Mouse (Mus musculus): Measurements from ENCODE around the gene Zfp358.

The Zfp358 gene

DNA sequence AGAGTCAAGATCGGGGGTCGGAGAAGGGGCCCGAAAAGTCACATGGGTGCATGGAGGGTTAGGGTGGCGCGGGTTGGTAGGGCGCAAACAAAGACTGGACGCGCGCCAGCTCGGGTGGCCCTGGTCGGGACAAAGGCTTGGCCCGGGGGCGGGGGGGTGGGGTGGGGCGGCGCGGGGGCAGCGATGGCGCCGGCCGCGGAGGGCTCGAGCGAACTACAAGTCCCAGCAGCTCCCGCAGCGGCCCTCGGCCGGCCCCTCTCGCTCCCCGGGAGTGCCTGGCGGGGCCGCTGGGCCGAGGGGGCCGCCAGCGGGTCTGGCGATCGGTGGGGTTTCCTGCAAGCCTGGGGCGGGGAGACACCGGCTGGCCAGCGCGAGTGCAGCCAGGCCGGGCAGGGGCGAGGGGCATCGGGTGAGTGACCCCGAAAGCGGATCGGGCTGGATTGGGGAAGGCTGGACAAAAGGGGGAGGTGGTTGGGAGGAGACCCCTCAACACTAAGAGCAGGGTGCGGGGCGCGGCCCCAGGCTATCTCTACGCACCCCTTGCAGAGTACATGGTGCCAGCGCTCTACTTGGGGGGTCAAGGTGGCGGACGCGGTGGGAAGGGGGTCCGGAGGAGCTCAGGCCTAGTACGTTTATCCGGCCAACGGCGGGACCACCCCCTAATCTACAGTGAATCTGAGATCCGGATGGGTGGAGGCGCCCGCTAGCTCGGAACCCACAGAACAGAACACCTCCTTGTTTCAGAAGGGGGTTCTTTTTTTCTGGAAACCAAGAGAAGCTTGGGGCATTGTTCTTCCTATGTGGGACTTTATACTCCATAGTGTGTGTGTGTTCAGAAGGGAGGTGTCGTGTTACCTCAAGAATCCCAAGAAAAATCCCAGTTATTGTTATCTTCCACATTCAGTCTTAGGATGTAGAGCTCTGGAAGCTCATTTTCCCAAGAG is at the start of gene Zfp358:
Gene Zfp358 (plus strand): TSS at position 238 of the 944 bp plus-strand sequence.
- peak; percentile 45 for DNase-seq (ENCODE audit: low read depth, low spot score)

DNA sequence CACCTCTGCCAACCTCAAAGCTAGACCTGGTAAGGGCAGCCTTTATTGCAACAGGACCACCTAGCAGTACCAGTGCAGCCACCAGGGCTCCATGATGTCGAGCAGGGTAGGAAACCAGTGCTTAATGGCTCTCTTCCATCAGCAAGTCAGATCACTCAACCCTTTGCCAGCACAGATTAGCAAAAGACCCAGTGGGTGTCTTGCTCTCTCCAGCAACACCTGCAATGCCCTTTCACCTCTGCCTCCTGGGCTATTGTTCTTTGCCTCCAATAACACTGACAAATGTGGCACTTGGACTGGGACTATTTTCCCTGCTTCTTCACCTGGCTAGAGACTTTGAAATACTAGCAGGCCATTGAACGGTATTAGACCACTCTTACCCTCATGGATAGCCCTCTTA is 43.7 kb upstream of the Zfp358 start:
- no peak for DNase-seq (ENCODE audit: low read depth, low spot score)

DNA sequence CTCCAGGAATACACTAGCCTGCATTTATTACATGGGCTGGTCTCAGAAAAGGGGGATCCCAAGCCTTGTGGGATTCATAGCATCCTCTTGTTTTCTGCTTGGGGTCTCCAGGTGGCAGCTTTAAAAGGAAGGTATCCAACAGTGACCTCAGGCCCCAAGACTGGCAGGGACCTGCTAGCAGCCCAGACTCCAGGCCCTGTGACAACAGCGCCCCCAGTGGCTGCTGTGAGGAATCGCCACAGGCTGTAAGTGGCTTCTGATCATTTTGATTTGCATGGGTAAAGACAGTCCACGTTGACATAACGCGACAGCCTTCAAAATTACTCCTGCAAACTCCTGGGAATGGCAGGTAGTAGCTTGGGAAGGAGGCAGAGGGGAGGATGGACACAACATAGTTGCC is 42.3 kb upstream of the Zfp358 start:
- peak; percentile 52 for DNase-seq (ENCODE audit: low read depth, low spot score)

DNA sequence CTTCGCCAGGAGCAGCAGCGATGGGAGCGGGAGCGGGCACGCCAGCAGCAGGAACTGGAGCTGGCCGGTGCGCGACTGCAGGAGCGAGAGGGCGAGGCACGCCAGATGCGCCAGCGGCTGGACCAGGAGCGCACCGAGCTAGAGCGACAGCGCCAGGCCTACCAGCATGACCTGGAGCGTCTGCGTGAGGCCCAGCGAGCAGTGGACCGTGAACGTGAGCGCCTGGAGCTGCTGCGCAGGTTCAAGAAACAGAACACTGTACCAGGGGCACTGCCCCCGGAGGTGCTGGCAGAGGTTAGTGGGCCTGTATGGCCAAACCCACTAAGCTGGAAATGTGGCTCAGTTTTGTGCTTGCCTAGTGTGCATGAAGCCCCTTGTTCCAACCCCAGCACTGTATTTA is 40.9 kb upstream of the Zfp358 start:
- DNase-seq (ENCODE audit: low read depth, low spot score) = no peak

DNA sequence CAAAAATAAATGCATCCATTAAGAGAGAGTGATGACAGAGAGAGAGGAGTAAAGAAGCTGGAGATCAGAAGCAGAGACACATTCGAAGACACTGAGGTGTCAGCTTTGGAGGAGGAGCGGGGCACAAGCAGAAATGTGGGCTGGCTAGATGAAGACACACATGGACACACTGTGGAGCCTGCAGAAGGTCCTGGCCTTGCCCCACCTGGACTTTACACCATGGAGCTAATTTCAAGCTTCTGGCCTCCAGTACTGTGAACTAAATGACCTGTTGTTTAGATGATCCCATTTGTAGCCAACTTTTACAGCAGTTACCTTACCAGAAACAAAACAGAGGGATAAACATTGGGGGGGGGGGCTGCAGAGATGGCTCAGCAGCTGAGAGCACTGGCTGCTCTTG is 29.7 kb upstream of the Zfp358 start:
- DNase-seq (ENCODE audit: low read depth, low spot score) = no peak

DNA sequence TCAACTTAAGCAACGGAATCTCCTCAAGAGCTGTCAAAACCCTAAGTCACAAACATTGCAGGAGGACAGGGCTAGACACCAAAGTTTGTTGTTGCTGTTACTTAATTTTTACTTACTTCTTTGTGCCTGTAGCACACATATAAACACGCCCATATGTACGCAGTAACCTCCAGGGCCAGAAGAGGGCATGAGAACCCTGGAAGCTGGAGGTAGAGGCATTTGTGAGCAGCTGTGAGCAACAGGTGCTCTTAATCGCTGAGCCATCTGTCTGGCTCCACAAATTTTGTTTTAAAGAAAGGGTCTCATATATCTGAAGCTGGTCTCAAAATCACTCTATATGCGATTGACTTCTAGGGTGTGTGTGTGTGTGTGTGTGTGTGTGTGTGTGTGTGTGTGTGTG is 28.6 kb upstream of the Zfp358 start:
- DNase-seq (ENCODE audit: low read depth, low spot score) = peak; percentile 59

DNA sequence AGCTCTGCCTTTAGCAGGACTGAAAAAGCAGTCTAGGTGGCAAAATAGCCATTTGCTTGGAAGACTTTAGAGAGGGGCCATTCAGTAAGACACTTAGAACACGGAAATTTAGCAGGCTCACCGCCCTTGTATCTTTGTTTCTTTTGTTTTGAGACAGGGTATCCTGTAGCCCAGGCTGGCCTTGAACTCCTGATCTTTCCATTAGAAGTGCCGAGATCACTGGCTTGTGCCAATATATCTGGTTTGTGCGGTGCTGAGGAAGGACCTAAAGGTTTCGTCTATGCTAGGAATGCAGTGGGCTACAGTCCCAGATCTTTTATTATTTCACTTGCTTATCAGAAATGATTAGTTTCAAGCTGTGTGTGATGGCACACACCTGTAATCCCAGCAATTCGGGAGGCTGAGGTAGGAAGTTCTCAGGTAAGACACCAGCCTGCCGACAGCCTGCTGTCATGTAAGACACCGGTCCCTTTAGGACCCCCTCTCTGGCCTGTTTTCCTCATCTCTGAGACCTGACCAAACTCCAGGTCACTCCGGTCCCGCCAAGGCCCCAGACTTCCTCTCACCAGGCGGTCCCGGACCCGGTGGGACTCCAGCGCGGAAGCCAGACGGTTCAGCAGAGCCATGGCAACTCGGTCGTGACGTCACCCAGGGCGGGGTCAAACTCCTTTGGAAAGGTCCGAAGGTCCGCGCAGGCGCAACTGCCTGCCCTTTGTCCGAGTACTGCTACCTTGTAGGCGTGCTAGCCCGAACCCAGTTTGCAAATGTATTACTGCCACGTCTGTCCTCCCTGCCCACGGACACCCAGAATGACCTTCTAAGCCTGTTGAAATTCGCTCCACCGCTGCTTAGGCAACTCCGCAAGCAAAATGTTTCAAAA is 25.7 kb upstream of the Zfp358 start, which contains the start of gene Pex11g:
Gene Pex11g (minus strand): TSS at position 675 of the 880 bp plus-strand sequence.
- peak; percentile 85 for DNase-seq (ENCODE audit: low read depth, low spot score)

DNA sequence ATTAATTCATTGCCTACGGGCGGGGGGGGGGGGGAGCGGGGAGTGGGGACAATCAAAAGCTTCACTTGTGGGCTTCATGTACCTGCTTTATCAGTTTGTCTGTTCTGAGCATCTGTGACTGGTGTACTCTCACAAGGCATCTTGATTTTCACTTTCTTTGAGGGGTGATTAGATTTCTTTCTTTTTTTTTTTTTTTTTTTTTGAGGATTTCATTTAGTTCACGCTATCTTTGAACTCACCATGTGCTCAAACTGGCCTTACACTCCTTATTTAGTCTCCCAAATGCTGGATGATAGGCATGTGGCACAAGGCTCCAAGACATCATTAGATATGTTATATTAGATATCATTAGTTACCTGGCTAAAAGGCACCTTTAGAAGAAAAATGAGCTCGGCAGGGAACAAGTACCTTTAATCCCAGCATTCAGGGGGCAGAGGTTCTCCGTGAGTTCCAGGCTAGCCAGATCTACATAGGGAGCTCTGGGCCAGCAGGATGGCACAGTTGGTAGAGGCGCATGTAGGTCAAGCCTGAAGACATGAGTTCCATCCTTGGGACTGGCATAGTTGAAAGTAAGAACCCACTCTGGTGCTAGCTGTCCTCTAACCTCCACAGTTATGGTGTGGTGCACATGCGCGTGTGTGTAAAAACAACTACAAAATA is 24.9 kb upstream of the Zfp358 start:
- no peak for DNase-seq (ENCODE audit: low read depth, low spot score)

DNA sequence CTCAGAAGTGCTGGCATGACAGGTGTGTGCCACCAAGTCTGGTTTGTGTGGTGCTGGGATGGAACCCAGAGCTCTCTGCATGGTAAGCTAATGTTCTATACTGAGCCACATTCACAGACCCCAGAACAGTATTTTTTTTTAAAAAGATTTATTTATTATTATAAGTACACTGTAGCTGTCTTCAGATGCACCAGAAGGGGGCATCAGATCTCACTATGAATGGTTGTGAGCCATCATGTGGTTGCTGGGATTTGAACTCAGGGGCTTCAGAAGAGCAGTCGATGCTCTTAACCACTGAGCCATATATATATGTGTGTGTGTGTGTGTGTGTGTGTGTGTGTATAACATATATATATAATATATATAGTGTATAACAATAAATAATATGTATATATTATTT is 24.1 kb upstream of the Zfp358 start:
- no peak for DNase-seq (ENCODE audit: low read depth, low spot score)

DNA sequence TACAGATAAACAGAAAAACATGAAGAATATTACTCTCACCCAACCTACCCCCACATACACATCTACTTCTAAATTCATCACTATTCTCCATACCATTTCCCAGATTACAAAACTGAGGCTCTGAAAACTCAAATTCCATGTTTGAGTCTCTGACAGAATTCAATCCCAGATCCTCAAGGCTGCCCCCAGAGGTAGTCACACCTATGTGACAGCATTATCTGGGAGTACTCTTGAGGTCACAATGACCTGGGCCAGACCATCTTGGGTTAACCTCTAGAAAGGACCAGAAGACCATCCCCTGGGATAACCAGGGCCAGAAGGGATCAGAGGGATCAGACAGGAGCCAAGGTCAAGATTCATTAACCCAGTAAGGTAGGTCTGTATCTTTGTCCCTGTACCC is 22.4 kb upstream of the Zfp358 start, which contains the start of gene Tex45:
Gene Tex45 (plus strand): TSS at position 301 of the 400 bp plus-strand sequence.
- no peak for DNase-seq (ENCODE audit: low read depth, low spot score)

DNA sequence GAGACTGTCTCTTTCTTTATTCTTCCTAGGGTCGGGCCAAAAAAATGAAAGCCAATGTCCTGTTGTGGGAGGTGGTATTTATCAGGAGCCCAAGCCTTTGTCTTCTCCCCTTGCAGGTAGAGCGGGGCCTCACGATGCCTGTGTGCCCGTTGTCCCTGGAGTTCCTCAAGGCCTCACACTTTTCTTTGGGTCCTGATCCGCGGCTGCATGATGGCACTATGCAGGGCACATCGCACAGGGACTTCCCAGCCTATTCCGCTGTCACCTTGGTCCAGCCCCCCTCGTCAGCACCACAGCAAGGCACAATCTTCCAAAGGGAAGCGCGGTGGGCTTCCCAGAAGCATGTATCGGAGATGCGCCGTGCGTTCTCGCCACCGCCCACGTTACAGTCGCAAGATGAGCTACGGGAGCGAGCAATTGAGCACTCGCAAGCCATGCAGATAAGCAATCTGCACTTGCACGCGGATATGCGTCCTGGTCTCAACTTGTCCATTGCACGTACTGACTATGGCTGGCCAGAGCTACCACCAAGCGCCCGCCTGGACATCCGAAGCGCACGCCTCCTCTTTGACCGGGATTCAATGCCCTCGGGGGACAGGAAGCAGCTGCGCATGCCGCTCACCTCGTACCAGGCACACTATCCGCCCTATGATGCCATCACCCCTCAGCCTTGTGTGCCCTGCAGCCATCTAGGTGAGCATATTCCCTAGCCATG is 17.1 kb upstream of the Zfp358 start:
- DNase-seq (ENCODE audit: low read depth, low spot score) = no peak

DNA sequence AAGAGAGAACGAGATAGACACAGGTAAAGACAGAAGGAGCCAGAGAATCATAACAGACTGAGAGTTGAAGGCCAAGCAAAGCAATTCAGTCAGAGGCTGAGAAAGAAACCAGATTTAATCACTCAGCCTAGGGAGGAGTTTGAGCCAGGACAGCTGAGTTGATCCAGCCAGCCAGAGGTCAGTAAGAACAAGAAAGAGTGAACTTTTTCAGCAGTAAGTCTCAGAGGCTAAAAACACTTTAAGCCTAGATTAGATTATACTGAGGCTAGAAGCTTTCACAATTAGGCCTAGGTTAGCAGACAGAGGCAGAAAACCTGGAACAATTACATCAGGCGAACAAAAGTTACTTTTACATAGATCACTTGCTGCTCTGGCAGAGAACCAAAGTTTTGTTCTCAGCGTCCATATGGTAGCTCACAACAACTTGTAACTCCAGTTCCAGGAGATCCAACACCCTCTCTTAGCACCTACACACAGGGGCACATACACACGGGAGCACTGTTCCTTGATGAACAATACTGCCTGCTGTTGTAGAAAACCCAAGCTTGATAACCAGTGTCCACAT is 12.6 kb upstream of the Zfp358 start:
- no peak for DNase-seq (ENCODE audit: low read depth, low spot score)

DNA sequence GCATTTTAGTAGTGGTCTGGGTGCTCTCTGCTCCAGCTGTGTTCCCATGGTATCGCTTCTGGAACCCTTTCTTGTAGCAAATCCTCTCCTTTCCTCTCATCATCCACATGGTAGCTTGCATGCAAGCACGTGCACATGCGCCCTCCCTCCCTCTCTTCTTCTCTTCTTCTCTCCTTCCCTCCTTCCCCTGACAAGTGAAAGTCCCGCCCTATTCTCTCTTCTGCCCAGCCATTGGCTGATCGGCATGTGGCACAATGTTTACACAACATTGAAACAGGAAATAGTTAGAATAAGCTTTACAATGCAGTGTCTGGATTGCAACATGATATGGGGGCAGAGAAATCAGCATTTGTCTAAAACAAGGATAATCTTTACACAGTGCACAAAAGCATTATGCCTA is 11.3 kb upstream of the Zfp358 start:
- no peak for DNase-seq (ENCODE audit: low read depth, low spot score)

DNA sequence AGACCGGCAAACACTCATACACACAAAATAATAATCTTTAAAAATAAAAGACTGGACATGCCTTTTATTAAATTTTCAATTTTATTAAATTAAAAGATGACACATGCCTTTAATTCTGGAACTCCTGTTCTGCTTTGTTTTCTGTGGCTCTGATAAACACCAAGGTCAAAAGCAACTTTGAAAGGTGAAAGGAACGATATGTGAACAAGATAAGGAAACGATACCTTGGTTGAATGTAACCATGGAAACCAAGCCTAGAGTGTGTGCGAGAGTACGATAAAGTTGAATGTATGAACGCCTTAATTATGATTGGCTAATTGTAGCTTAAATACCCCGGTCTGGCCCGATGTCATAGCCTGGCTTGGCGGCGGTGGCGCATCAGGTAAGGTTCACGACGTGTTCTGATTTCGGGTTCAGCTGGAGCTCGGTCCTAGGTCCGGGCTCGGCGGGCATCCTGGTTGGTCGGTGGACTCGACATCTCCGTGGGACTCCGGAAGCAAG is 10.6 kb upstream of the Zfp358 start:
- no peak for DNase-seq (ENCODE audit: low read depth, low spot score)

DNA sequence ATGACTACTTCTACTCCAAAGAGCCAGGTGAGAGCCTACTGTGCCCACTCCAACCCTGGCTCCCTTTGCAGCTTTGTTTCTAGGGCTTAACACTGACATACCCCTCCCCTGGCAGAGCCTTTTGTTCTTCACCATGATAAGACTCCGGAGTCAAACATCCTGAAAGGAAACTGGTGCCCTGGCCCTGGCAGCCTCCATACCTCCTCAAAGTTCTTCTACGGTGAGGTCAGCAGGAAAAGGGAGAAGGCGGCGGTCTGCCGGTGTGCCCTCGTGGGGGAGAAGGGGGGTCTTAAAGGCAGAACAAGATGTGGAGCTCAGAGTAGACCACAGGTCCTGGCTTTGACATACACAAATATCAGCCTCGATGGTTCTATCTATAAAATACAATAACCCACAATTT is 9.4 kb upstream of the Zfp358 start:
- DNase-seq (ENCODE audit: low read depth, low spot score) = no peak

DNA sequence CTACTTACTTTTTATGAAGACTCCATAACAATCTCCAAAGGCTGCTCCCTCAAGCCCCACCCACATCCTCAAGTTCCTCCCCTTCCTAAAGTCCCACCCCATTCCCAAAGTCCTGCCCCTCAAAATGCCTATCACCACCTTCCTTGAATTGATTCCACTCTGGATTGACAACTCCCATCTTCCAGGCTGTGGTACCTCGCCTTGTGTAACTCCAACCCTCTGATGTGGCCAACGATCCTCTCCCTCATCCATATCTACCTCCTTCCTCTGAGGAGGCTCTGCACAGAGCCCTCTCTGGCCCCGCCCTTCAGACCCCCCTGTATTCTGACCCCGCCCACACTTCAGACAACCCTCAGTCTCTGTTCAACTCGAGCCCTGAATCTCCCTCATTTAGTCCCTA is 7.7 kb upstream of the Zfp358 start:
- no peak for DNase-seq (ENCODE audit: low read depth, low spot score)

DNA sequence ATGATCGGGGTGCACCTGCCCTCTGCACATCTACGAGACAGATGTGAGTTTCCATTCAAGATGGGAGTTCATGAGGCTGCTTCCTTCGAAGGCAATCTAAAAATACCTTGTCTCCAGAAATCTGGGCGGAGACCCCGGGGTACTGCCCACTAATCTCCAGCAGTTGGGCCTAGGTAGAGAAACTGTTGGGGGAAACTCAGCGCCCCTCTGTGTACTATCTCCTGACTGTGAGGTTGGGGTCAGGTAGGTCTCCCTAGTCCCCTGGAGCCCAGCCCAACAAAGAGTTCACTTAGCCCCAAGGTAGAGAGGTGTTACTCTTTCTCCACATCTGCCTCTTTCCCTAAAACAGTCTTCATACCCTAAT is 889 bp downstream of the Zfp358 start:
- no peak for DNase-seq (ENCODE audit: low read depth, low spot score)

DNA sequence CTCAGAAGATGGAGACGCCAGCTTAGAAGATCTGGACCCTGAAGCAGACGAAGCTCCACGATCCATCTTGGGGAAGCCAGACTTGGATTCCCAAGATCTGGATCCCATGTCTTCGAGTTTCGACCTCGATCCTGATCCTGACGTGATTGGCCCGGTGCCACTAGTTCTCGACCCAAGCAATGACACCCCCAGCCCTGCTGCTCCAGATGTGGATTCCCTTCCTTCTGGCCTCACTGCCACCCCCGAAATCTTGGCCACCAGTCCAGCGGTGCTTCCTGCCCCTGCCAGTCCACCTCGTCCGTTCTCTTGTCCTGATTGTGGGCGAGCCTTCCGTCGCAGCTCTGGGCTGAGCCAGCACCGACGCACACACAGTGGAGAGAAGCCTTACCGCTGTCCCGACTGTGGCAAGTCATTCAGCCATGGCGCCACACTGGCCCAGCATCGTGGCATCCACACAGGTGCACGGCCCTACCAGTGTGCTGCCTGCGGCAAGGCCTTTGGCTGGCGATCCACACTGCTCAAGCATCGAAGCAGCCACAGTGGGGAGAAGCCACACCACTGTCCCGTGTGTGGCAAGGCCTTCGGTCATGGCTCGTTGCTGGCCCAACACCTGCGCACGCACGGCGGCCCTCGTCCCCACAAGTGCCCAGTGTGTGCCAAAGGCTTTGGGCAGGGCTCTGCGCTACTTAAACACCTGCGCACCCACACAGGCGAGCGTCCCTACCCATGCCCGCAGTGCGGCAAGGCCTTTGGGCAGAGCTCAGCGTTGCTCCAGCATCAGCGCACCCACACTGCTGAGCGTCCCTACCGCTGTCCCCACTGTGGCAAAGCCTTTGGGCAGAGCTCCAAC is 2.9 kb downstream of the Zfp358 start:
- no peak for DNase-seq (ENCODE audit: low read depth, low spot score)

DNA sequence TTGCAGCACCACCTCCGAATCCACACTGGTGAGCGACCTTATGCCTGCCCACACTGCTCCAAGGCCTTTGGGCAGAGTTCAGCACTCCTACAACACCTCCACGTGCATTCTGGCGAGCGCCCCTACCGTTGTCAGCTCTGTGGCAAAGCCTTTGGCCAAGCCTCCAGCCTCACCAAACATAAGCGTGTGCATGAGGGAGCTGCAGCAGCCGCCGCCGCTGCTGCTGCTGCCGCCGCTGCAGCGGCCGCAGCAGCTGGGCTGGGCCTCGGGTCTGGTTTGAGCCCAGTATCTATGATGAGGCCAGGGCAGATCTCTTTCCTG is 3.5 kb downstream of the Zfp358 start:
- no peak for DNase-seq (ENCODE audit: low read depth, low spot score)

DNA sequence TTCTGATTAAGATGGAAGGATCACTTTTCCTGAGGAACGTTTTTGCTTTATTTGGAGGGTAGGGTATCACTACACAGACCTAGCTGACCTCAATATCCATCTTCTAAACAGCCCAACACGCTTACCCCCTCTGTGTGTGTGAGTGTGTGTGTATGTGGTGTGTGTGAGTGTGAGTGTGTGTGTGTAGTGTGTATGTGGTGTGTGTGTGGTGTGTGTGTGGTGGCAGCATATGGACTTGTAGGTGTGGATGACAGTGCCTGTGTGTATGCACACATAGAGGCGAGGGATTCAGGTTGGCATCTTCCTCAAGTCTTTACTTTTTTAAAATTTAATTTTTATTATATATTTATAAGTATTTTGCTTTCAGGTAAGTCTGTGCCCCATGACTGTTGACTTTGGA is 5.6 kb downstream of the Zfp358 start:
- DNase-seq (ENCODE audit: low read depth, low spot score) = no peak
